15 mouse cellular contexts compared by ENCODE assay signal in the genomic region with DNA sequence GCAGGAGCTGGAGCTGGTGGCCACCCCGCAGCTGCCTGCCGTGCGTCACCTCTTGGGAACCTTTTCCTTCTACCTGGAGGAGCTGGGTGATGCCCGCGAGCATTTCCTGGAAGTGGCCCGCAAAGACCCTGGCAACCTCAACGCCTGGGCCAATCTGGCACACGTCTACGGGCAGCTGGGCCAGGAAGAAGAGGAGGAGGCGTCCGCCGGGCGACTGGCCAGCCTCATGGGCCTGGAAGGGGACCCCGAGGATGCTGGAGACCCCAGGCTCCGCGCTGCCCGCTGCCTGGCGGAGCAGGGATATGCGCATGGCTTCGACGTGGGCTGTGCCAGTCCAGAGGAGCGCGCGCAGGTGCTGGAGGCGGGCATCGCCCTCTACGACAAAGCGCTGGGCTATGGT. TPM values are rescaled to one million over a fixed set of nuclear protein-coding genes. Genes with fewer than 3 reads are reported as not detected.
A peak's percentile ranks its signal among the peaks of the same experiment; 100 is the strongest.
DNase-seq lines count a peak whose midpoint lies in the region; ATAC-seq and TF ChIP-seq lines count a peak whose summit lies in the region.
"Had no signal": no experiment of that assay in that cellular context is flagged by ENCODE, and none has a peak within 500 bp of the region (broad histone marks: within the 10 kb centered on the region; RNA-seq: fewer than 3 reads in every experiment).

No protein-coding gene starts in this region.

- TF ChIP-seq POLR2A in limb, embryonic 14.5 days (IDR thresholded peaks at IDR 0.05; ENCODE audit: borderline replicate concordance, extremely low read depth, insufficient read depth, insufficient read length) = no peak

- no peak overlapping the region for H3K9ac ChIP-seq in forebrain, postnatal 0 days
- no peak overlapping the region for H3K9ac ChIP-seq in limb, embryonic 11.5 days (ENCODE audit: low read length)
- H3K9ac ChIP-seq in ES-E14 (ENCODE audit: insufficient read depth, low read depth, low read length, poor library complexity, severe bottlenecking) = no peak overlapping the region
- H3K9ac ChIP-seq in limb, embryonic 14.5 days (ENCODE audit: low read depth, low read length, severe bottlenecking) = no peak overlapping the region

- H3K27ac ChIP-seq in forebrain, postnatal 0 days (ENCODE audit: low read depth, low read length) = no peak overlapping the region
- H3K27ac ChIP-seq in forebrain, embryonic 10.5 days = no peak overlapping the region
- no peak overlapping the region for H3K27ac ChIP-seq in limb, embryonic 11.5 days (replicated peaks; ENCODE audit: low read depth, low read length)
- H3K27ac ChIP-seq in limb, embryonic 10.5 days = no peak overlapping the region
- no peak overlapping the region for H3K27ac ChIP-seq in ES-E14 (ENCODE audit: insufficient read depth, low read depth, low read length, poor library complexity, severe bottlenecking)
- no peak overlapping the region for H3K27ac ChIP-seq in limb, embryonic 14.5 days (replicated peaks; ENCODE audit: low read depth, low read length)

- H3K4me1 ChIP-seq in forebrain, postnatal 0 days (ENCODE audit: insufficient read depth) = no peaks in the 10 kb centered on the region
- peaks cover 21% of the 10 kb centered on the region; the same call in 1 of the 2 replicates for H3K4me1 ChIP-seq in forebrain, embryonic 10.5 days
- H3K4me1 ChIP-seq in limb, embryonic 11.5 days (ENCODE audit: control insufficient read depth, insufficient read depth, low read length) = 0 out of 2 replicates have a peak, but pooled peaks cover 8% of the 10 kb centered on the region
- peaks cover 35% of the 10 kb centered on the region for H3K4me1 ChIP-seq in limb, embryonic 10.5 days
- H3K4me1 ChIP-seq in ES-E14 (ENCODE audit: control insufficient read depth in 2 of 2, insufficient read depth in 2 of 2, low read length in 2 of 2, poor library complexity in 1 of 2) = peaks cover 0 to 9% of the 10 kb centered on the region in 2 experiments; a peak in 3 of 4 replicates
- H3K4me1 ChIP-seq in limb, embryonic 14.5 days (ENCODE audit: control insufficient read depth, insufficient read depth, low read length) = no peaks in the 10 kb centered on the region

- H3K36me3 ChIP-seq in forebrain, postnatal 0 days (ENCODE audit: insufficient read depth) = no peaks in the 10 kb centered on the region
- H3K36me3 ChIP-seq in forebrain, embryonic 10.5 days (replicated peaks) = no peaks in the 10 kb centered on the region
- no peaks in the 10 kb centered on the region for H3K36me3 ChIP-seq in limb, embryonic 11.5 days (ENCODE audit: control insufficient read depth, insufficient read depth, low read length)
- no peaks in the 10 kb centered on the region for H3K36me3 ChIP-seq in limb, embryonic 10.5 days
- no peaks in the 10 kb centered on the region for H3K36me3 ChIP-seq in ES-E14 (ENCODE audit: control insufficient read depth, insufficient read depth, low read length, poor library complexity, severe bottlenecking)
- H3K36me3 ChIP-seq in limb, embryonic 14.5 days (ENCODE audit: control insufficient read depth, insufficient read depth, low read length) = no peaks in the 10 kb centered on the region

- no peaks in the 10 kb centered on the region for H3K9me3 ChIP-seq in forebrain, postnatal 0 days (ENCODE audit: low read length)
- H3K9me3 ChIP-seq in forebrain, embryonic 10.5 days = no peaks in the 10 kb centered on the region
- no peaks in the 10 kb centered on the region; the same call in 1 of the 2 replicates for H3K9me3 ChIP-seq in limb, embryonic 11.5 days (ENCODE audit: control insufficient read depth, low read length)
- no peaks in the 10 kb centered on the region for H3K9me3 ChIP-seq in limb, embryonic 10.5 days (replicated peaks)
- no peaks in the 10 kb centered on the region for H3K9me3 ChIP-seq in ES-E14 (ENCODE audit: control insufficient read depth, insufficient read depth, low read depth, low read length)
- no peaks in the 10 kb centered on the region for H3K9me3 ChIP-seq in limb, embryonic 14.5 days (ENCODE audit: control insufficient read depth, low read length)

- DNase-seq in forebrain, postnatal 0 days = no peak
- DNase-seq in forebrain, embryonic 10.5 days (ENCODE audit: extremely low spot score, low spot score) = no peak
- no peak for DNase-seq in limb, embryonic 11.5 days (ENCODE audit: low spot score)
- DNase-seq in limb, embryonic 10.5 days (ENCODE audit: low spot score) = no peak
- DNase-seq in ES-E14 (ENCODE audit: low read depth, low spot score) = no peak
- no peak for DNase-seq in limb, embryonic 14.5 days (ENCODE audit: low spot score)
- no peak for DNase-seq in layer of hippocampus, adult 8-10 months (ENCODE audit: low spot score in 2 of 2)
- DNase-seq in embryo, embryonic 10.5 days (ENCODE audit: low spot score) = no peak
- DNase-seq: B cell, adult 2 months; gastrocnemius, postnatal 10 days; thymus, adult 18-20 months had no signal

- no peak overlapping the region for H3K4me3 ChIP-seq in forebrain, postnatal 0 days (ENCODE audit: low read depth, low read length)
- no peak overlapping the region for H3K4me3 ChIP-seq in forebrain, embryonic 10.5 days
- no peak overlapping the region for H3K4me3 ChIP-seq in limb, embryonic 11.5 days (ENCODE audit: low read depth, low read length)
- no peak overlapping the region; the same call in 1 of the 2 replicates for H3K4me3 ChIP-seq in limb, embryonic 10.5 days
- peak overlapping the region; percentile 53 to 57 for H3K4me3 ChIP-seq in ES-E14 (ENCODE audit: insufficient read depth in 1 of 2, low read depth in 1 of 2, low read length in 2 of 2, poor library complexity in 1 of 2, severe bottlenecking in 1 of 2)
- 0 out of 2 replicates have a peak overlapping the region, but pooled peaks have one; percentile 13 for H3K4me3 ChIP-seq in limb, embryonic 14.5 days (replicated peaks; ENCODE audit: low read length)

- peaks cover 20% of the 10 kb centered on the region for H3K27me3 ChIP-seq in forebrain, postnatal 0 days (ENCODE audit: insufficient read depth, low read length)
- peaks cover 73% of the 10 kb centered on the region for H3K27me3 ChIP-seq in forebrain, embryonic 10.5 days (ENCODE audit: poor library complexity, severe bottlenecking)
- H3K27me3 ChIP-seq in limb, embryonic 11.5 days (ENCODE audit: control insufficient read depth, insufficient read depth, low read length) = peaks cover 31% of the 10 kb centered on the region
- H3K27me3 ChIP-seq in limb, embryonic 10.5 days (ENCODE audit: low read depth, poor library complexity, severe bottlenecking) = peaks cover 73% of the 10 kb centered on the region
- H3K27me3 ChIP-seq in limb, embryonic 14.5 days (ENCODE audit: control insufficient read depth, insufficient read depth, low read length) = peaks cover 27% of the 10 kb centered on the region

- in situ Hi-C loops in ES-E14 (cut with MboI; ENCODE audit: low sequenced_read_pairs in 2 of 2, unreplicated experiment in 2 of 2) = no loop called here

- TF ChIP-seq CTCF in forebrain, postnatal 0 days (IDR thresholded peaks at IDR 0.05; ENCODE audit: low read depth) = no peak

- 30% methylated on average over 28 of the region's 28 CpGs for WGBS in forebrain, postnatal 0 days
- 38% methylated on average over 28 of the region's 28 CpGs for WGBS in forebrain, embryonic 10.5 days
- WGBS in limb, embryonic 11.5 days = 35% methylated on average over 28 of the region's 28 CpGs
- 33% methylated on average over 28 of the region's 28 CpGs for WGBS in limb, embryonic 10.5 days
- 26% methylated on average over 27 of the region's 28 CpGs for WGBS in limb, embryonic 14.5 days

- no peak for ATAC-seq in forebrain, postnatal 0 days
- no peak for ATAC-seq in limb, embryonic 11.5 days (ENCODE audit: insufficient number of reproducible peaks, low FRiP score, low TSS enrichment, low read depth)
- no peak for ATAC-seq in limb, embryonic 14.5 days (ENCODE audit: low FRiP score, low read depth)

- H3K4me2 ChIP-seq in forebrain, postnatal 0 days (ENCODE audit: low read depth) = peak overlapping the region; percentile 19; the same call in 1 of the 2 replicates
- H3K4me2 ChIP-seq in limb, embryonic 11.5 days (ENCODE audit: low read depth, severe bottlenecking) = peak overlapping the region; percentile 7; the same call in 1 of the 2 replicates
- no peak overlapping the region; the same call in 1 of the 2 replicates for H3K4me2 ChIP-seq in limb, embryonic 14.5 days (replicated peaks; ENCODE audit: low read depth, low read length, severe bottlenecking)

RNA-seq across cellular contexts. Expression of a gene that starts 0.5 kb away (rescaled TPM):
- 2.5 TPM in 2 replicates for total RNA-seq in forebrain, postnatal 0 days (2014; rRNA removed)
- 1.2 and 1.6 TPM in 2 replicates for polyA plus RNA-seq in forebrain, postnatal 0 days (2015; fragmentation: Nextera tagmentation; extraction: Ambion mirVana)
- not detected in 2 replicates for polyA plus RNA-seq in forebrain, embryonic 10.5 days (2016; fragmentation: Nextera tagmentation; extraction: Ambion mirVana)
- 0.07 and 0.24 TPM in 2 replicates for polyA plus RNA-seq in limb, embryonic 11.5 days (2014; fragmentation: Nextera tagmentation; extraction: Ambion mirVana)
- 0.14 TPM in 1 of 2 replicates, not detected in the other for polyA plus RNA-seq in limb, embryonic 10.5 days (2016; fragmentation: Nextera tagmentation; extraction: Ambion mirVana)
- 0.09 and 0.16 TPM in 2 replicates for total RNA-seq in ES-E14 (2012; rRNA removed)
- 3.8 and 5.9 TPM in 2 replicates for polyA plus RNA-seq in limb, embryonic 14.5 days (2012; rRNA removed)
- polyA plus RNA-seq in limb, embryonic 14.5 days (2014; fragmentation: Nextera tagmentation; extraction: Ambion mirVana) = 6.9 and 7.0 TPM in 2 replicates
- under 1 TPM; 0.55 to 0.60 (median 0.58) TPM for total RNA-seq in layer of hippocampus, adult 8-10 months (2022)
- total RNA-seq: megakaryocyte-erythroid progenitor cell, adult 5-6 weeks had no signal

RNA-seq across cellular contexts. Expression of a gene that starts 5.7 kb away (rescaled TPM):
- total RNA-seq in forebrain, postnatal 0 days (2014; rRNA removed) = not detected in 2 replicates
- polyA plus RNA-seq in forebrain, postnatal 0 days (2015; fragmentation: Nextera tagmentation; extraction: Ambion mirVana) = 0.09 TPM in 1 of 2 replicates, not detected in the other
- polyA plus RNA-seq in forebrain, embryonic 10.5 days (2016; fragmentation: Nextera tagmentation; extraction: Ambion mirVana) = 0.36 TPM in 1 of 2 replicates, not detected in the other
- 0.33 TPM in 1 of 2 replicates, not detected in the other for polyA plus RNA-seq in limb, embryonic 11.5 days (2014; fragmentation: Nextera tagmentation; extraction: Ambion mirVana)
- 0.15 TPM in 2 replicates for polyA plus RNA-seq in limb, embryonic 10.5 days (2016; fragmentation: Nextera tagmentation; extraction: Ambion mirVana)
- total RNA-seq in ES-E14 (2012; rRNA removed) = 2.1 and 2.9 TPM in 2 replicates
- not detected in 2 replicates for polyA plus RNA-seq in limb, embryonic 14.5 days (2012; rRNA removed)
- polyA plus RNA-seq in limb, embryonic 14.5 days (2014; fragmentation: Nextera tagmentation; extraction: Ambion mirVana) = not detected in 2 replicates
- not detected for total RNA-seq in layer of hippocampus, adult 8-10 months (2022)
- total RNA-seq: gastrocnemius, postnatal 10 days; left cerebral cortex, postnatal 25 days; megakaryocyte-erythroid progenitor cell, adult 5-6 weeks had no signal
- polyA plus RNA-seq: heart, embryonic 16.5 days; neural tube, embryonic 14.5 days had no signal

RNA-seq across cellular contexts. Expression of a gene that starts 28.2 kb away (rescaled TPM):
- 13.2 and 13.6 TPM in 2 replicates for total RNA-seq in forebrain, postnatal 0 days (2014; rRNA removed)
- 9.2 and 9.9 TPM in 2 replicates for polyA plus RNA-seq in forebrain, postnatal 0 days (2015; fragmentation: Nextera tagmentation; extraction: Ambion mirVana)
- 14.9 and 19.7 TPM in 2 replicates for polyA plus RNA-seq in forebrain, embryonic 10.5 days (2016; fragmentation: Nextera tagmentation; extraction: Ambion mirVana)
- polyA plus RNA-seq in limb, embryonic 11.5 days (2014; fragmentation: Nextera tagmentation; extraction: Ambion mirVana) = 14.3 and 17.1 TPM in 2 replicates
- polyA plus RNA-seq in limb, embryonic 10.5 days (2016; fragmentation: Nextera tagmentation; extraction: Ambion mirVana) = 18.8 and 20.2 TPM in 2 replicates
- total RNA-seq in ES-E14 (2012; rRNA removed) = 12.1 and 14.7 TPM in 2 replicates
- 14.3 and 14.6 TPM in 2 replicates for polyA plus RNA-seq in limb, embryonic 14.5 days (2012; rRNA removed)
- polyA plus RNA-seq in limb, embryonic 14.5 days (2014; fragmentation: Nextera tagmentation; extraction: Ambion mirVana) = 14.0 and 14.2 TPM in 2 replicates
- total RNA-seq in layer of hippocampus, adult 8-10 months (2022) = 1 to 10 TPM; 5.1 to 9.5 (median 8.5) TPM

RNA-seq across cellular contexts. Expression of a gene that starts 56.0 kb away (rescaled TPM):
- 108 and 114 TPM in 2 replicates for total RNA-seq in forebrain, postnatal 0 days (2014; rRNA removed)
- polyA plus RNA-seq in forebrain, postnatal 0 days (2015; fragmentation: Nextera tagmentation; extraction: Ambion mirVana) = 78.2 and 89.1 TPM in 2 replicates
- polyA plus RNA-seq in forebrain, embryonic 10.5 days (2016; fragmentation: Nextera tagmentation; extraction: Ambion mirVana) = 105 and 114 TPM in 2 replicates
- 101 and 111 TPM in 2 replicates for polyA plus RNA-seq in limb, embryonic 11.5 days (2014; fragmentation: Nextera tagmentation; extraction: Ambion mirVana)
- 110 and 132 TPM in 2 replicates for polyA plus RNA-seq in limb, embryonic 10.5 days (2016; fragmentation: Nextera tagmentation; extraction: Ambion mirVana)
- 47.1 and 48.8 TPM in 2 replicates for total RNA-seq in ES-E14 (2012; rRNA removed)
- 147 and 167 TPM in 2 replicates for polyA plus RNA-seq in limb, embryonic 14.5 days (2012; rRNA removed)
- polyA plus RNA-seq in limb, embryonic 14.5 days (2014; fragmentation: Nextera tagmentation; extraction: Ambion mirVana) = 75.0 and 92.1 TPM in 2 replicates
- total RNA-seq in layer of hippocampus, adult 8-10 months (2022) = 10 to 100 TPM; 37.4 to 64.6 (median 50.1) TPM

Comparison
In these comparisons a context has a peak if more than half of its experiments do, and no peak if none do; other contexts are left out.
1. H3K4me3 ChIP-seq: peak in ES-E14 (2 of 2) and limb, embryonic 14.5 days (single experiment); none in forebrain, postnatal 0 days (single experiment), forebrain, embryonic 10.5 days (single experiment), limb, embryonic 11.5 days (single experiment) and limb, embryonic 10.5 days (single experiment).